Mouse (Mus musculus) thymus, adult 18-20 months (tissue): ENCODE data around the gene Mcur1.

Experiments used
- DNase-seq, 2 experiments: peaks; one replicate each; pipeline ENCODE4 v3.0.0; 2022; ENCODE audit warnings: mixed read lengths in 2 of 2

The Mcur1 gene

DNA sequence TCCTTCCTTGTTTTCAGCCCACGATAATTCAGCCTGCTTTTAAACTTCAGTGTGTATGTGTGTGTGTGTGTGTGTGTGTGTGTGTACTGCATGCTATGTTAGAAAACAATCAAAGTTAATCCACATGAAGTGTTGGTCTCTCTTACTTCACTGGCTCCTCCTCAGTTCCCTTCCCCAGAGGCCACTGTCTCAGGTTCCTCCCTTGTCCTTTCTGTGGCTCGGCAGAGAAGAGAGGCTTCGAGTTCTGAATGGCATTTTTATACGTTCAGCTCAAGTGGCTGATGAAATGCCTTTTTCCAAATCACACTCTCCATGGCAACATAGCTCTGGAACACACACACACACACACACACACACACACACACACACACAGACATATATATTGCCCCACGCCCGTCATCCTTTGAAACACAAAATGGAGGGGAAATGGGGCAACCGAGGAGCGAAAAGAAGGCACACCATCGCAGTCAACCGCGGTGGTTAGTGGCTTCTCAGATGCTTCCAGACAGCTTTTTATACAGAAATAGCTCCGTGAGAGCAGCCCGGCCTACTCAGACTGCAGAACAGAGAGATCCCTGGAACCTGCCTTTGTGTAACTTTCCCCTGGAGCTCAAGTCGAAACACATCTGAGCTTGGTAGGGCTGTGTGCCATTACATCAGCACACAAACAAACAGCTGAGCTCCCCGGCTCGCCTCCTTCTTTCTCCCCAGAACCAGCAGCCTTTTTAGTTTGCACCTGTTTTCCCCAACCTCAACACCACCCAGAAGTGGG is 34.4 kb downstream of the Mcur1 start:
- DNase-seq, result peak; percentile 12 to 32

DNA sequence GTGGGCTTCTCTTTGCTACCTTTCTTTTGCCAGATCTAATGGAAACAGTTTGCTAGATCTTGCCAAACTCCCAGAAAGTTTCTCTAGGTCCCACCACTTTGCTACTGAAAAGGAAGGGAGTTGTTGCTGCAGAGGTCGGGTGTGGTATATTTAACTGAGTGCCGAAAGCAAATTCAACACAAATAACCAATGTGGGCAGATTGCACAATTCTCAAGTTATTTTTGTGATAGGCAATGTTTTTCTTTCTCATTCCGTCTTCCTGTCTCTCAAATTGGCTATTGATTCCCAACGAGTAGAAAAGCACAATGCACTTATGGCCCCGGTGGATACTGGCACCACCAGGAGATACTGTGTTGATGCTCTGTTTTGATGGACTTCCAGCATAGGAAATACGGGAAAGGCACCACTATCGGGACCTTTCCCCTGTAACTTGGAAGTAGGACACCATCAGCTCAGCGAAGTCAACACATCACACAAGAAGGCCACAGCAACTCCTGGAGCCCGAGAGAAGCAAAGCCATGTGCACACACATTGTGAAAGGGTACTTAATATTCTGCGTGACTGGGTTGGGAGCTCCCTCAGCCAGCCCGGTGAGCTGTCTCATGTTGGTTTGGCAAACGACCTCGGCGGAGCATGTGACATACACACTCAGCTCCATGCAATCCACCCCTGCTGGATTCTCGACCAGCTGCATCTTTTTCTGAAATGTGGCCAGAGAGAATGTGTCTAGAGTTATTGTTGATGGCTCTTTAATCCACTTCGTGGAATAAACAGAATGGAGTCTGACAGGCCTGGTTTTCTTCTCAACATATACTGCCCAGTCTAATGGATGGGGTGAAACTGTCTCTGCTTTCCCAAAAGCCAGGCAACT is 35.3 kb downstream of the Mcur1 start:
- no peak for DNase-seq

DNA sequence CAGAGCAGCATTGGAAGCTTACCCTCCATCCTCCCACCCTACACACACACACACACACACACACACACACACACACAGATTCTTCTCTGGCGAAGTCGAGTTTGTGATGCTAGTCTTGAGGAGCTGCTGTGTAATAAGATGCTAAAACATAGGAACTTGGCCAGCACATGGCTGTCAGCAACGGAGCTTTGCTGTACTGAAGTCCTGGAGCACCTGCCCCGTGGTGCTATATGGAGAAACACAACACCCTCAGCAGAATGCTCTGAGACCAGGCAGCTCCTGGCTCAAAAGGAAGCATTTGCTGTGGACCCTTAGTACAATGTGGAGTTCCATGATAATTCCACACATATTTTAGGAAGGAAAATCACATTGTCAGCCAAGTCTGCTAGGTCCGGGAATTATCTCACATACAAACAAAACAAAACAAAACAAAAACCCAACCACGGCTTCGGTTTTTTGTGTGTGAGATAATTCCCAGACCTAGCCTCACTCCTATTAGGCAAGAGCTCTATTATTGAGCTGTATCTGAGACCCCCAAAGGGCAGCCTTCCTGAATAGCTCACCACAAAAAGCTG is 36.0 kb downstream of the Mcur1 start:
- DNase-seq, result no peak

DNA sequence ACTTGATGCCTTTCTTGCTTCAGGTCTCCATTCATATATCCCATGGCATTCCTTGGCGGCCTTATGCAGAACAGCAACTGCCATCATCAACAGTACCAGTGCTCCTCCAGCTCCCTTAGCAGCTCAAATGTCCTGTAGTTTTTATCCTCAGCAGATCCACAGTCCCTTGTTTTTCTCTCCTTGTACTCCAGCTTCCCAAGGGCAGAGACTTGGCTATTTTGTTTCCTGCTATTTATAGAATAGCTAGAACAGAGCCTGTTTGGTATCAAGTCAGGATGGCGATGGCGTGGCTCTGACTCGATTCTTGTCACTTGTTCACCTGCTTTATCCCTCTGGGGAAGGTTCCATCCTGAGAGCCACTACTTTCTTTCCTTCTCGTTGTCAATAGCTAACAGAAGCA is 38.1 kb downstream of the Mcur1 start:
- no peak for DNase-seq

DNA sequence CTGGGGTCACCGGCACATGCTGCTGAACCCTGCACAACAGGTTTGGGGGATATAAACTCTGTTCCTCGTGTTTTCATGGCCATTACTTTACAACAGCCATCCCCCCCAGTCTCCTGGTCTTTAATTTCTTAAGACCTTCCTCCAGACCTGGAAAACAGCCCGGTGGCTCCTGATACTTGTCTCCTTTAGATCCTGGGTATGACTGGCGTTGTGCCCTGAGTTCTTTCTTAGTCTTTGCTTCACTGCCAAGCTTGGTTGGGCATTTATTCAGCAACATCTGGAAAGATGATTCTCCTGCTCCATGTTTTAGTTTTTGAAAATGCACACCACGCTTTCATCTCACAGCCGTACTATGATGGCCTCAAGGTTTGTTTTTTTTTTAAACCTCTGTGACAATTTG is 40.7 kb downstream of the Mcur1 start:
- DNase-seq, result no peak

DNA sequence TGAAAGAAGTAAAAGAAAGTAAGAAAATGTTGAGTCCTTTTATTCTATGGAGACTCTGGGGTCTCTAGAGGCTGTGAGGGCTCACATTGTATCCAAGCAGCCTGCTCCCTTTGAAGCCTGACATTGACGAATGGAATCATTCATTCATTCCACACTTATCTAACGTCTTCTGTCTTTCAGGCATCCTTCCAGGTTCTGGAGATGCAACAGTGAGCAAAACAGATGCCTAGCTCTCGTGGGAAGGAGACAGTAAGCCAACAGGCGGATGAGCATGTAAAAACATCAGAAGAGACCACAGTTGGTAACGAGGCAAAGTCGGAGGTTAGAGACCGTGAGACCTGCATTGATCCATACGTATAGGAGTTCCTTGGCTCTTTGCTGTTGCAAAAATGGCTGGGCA is 42.6 kb downstream of the Mcur1 start:
- DNase-seq, result no peak

DNA sequence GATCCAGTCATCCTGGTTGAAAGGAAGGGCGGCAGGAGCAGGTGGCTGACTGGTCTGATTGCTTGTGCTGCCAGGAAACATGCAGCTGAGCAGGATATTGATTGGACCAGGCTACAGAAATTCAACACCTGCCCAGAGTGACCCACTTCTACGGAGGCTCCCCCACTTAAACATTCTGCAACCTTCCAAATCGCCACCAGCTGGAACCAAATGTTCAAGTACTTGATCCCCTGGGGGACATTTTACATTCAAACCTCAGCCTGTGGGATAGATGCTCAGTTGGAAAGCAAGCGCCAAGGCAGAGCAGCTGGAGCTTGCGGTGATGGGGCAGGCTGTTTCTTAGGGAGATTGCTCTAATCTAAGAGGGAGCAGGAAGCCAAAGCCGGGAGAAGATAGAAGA is 43.1 kb downstream of the Mcur1 start:
- no peak for DNase-seq

DNA sequence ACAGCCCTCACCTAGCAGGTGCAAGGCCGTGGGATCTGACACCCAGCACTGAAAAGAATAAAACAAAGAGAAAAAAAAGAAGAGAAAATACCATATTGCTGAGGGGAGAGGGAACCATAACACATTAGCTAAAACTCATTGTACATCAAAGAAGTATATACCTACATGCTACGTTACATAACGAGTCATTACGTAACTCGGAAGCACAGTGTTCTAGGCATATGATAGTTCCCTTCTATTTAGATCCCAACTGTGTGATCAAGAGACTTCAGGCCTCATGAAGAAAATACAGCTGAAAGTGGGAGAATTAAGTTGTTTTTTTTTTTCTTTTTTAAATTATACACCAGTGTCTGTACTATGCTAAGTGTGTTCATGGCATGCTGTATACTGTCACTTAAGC is 43.9 kb downstream of the Mcur1 start:
- DNase-seq, result no peak

DNA sequence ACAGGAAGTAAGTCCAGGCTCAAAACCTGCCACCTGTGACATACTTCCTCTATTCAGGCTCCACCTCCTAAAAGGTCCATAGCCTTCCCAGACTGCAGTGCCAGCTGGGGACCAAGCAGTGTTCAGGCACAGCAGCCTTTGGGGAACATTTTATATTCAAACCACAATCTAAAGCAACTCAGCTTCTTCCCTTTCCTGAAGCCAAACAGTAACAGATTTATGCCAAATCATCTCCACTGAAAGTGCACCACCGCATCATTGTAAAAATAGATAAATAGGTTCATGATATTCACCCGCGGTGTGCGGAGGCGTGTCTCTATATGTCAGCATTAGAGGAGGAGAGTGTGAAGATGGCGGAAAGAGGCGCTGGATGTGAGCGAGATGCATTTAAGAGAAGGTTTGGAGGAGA is 45.0 kb downstream of the Mcur1 start:
- no peak for DNase-seq

DNA sequence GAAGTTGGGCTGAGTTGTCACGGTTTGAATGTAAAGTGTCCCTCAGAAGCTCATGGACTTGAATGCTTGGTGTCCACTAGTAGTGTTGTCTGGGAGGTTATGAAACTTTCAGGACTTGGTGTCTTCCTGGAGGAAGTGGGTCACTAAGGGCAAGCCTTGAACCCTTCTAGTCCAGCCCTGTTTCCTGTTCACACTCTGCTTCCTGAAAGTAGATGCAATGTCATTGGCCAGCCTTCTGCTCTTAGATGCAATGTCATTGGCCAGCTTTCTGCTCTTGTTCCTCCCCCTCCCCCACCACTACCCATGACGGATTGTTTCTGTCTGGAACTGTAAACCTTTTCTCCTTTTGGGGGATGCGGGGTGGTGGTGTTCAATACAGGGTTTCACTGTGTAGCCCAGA is 47.3 kb downstream of the Mcur1 start:
- DNase-seq, result no peak

DNA sequence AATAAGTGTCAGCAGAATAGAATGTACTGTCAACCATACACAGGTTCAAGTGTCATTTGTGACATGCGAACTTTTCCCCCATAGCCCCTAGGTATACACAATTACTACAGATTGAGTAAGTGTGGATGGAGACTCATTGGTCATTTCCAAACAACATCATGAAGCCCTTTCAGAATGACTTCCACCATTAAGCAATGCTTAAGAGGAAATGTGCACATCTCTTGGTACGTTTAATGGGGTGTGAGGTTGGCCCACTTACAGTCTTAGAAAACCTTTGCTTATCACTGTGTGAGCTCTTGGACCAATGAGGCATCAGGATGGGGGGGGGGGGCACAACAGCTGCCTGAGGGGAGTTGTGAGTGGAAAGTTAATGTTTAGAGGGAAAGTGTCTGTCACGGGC is 54.2 kb downstream of the Mcur1 start:
- DNase-seq, result no peak

DNA sequence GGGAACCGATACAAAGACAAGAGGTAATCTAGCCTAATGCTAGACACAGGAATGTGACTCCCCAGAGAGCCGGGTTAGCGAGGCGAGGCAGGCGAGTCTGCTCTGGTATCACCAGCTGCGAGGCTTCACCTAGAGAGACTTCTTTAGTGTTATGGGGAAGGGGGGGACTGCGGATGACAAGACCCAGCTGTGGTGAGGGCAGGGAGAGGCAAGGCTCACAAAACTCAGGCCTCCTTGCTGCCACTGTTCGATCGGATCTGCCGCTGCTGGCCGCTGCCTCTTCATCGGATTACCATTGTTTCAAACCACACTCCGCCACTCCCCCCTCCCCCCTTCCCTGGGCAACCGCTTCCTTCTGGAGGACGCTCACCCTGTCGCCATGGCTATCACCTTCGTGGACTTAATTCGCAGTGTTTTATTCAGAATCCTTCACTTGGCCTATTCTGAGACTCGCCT is 56.6 kb downstream of the Mcur1 start:
- peak in 1 of 2 experiments; percentile 17 for DNase-seq

DNA sequence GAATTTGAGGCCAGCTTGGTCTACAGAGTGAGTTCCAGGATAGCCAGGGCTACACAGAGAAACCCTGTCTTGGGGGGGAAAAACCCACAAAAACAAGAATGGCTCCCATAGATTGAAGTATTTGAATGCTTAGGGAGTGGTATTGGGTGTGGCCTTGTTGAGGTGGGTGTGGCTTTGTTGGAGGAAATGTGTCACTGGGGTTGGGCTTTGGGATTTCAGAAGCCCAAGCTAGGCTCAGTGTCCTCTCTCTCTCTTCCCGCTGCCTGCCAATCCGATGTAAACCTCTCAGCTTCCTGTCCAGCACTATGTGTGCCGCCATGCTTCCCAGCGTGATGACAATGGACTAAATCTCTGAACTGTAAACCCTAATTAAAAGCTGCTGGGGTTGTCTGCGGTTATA is 58.4 kb downstream of the Mcur1 start:
- no peak for DNase-seq

DNA sequence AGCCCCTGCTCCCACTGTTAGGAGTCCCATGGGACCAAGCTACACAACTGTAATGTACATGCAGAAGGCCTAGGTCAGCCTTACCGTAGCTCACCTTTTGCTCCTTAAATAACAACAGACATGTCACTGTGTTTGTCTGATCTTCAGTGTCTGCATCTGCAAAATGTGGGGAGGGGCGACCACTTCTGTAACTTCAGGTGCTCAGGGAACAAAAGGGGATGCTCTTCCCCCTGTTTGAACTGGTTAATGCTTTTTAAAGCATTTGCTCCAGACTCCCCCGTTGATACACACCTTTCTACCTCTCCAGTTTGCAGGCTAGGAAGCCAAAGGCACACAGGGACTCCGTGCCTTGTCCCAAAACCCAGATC is 59.5 kb downstream of the Mcur1 start:
- DNase-seq, result no peak

DNA sequence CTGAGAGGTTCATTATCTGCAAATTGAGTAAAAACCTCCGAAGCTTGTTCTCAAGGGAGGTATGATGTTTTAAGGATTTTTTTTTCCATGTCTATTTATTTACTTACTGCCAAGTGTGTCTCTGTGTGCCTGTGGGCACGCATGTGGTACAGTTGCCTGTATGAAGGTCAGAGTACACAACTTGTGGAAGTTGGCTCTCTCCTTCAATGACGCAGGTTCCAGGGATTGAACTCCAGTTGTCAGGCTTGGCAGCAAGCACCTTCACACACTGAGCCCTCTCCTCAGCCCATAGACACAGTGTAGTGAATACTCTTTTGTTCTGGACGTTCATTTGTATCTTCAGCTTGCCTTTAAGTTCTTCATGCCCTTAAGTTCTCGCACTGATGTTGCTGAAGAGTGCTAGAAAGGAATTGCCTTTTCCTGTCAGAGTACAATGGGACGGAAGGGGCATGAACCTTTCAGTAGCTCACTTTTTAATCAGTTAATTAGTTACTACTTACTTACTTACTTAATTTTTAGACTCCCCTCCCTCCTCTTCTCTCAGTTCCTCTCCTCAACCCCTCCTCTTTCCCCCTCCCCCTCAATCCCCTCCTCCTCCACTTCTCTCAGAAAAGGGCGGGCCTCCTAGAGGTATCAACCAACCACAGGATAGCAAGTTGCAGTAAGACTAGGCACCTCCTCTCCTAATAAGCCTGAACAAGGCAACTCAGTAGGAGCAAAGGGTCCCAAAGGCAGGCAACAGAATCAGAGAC is 60.1 kb downstream of the Mcur1 start:
- no peak for DNase-seq

DNA sequence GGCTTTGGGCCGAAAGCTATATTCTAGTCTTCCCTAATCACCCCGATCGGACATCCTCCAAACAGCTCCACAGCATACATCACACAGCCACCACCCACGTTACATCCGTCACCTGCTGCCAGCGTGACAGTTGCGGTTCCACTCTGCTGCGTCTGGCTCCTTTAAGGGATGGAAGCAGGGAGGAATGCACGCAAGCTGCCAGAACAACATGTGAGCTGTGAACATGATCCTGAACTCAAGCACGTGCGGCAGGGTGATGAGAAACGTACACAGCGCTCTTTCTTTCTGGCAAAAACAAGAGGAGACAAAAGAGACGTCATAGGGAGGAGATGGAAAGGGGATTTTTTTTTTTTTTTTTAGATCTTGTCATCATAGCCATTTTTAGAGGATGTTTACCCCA is 61.1 kb downstream of the Mcur1 start:
- DNase-seq, result no peak

DNA sequence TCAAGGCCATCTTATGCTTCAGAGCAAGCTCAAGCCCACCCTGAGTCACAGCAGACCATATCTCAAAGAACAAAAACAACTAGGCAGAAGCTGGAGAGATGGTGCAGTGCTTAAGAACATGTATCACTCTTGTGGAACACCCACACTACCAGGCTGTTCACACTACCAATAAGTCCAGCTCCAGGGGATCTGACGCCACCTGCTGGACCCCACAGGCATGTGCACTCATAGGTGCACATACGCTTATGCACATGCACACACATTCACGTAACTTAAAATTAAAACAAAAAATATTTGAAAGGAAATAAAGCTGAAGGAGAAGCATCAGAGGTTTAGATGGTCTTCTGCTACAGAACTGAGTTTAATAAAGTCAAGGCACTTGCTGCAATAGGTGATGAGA is 62.2 kb downstream of the Mcur1 start:
- no peak for DNase-seq

DNA sequence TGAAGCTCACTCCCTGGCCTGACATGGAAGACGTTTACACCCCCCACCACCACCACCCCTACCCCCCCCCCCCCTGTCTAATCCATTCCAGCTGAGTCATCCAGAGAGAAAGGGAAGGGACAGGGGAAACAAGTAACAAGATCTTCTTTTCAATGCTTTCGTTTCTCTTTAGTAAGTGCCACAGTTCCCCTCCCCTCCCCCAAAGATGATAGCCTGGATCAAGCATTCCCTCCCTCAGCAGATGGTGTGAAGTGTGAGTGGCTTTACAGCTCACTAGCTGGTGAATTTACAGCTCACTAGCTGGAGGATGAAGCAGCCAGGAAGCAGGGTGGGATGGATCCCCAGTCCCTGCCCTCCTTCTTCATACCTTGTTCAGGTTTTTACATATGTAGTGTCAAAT is 63.3 kb downstream of the Mcur1 start:
- no peak for DNase-seq

DNA sequence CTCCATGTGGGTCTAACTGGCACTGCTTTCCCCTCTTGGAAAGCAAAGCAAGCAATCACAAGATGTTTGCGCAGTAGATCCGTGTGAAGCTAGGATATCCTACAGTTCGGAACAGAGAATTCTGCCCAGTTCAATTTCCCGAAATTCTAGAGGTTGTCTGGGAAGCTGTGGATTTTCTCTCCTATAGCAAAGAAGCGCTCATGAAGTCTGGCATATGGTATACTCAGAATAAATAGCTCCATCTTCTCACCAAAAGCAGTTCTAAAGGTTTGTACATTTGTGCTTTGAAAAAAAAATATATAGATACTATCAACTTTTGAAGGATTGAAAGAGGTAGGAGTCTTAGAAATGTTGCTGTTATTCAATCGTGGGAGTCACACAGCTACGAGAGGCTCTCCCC is 64.3 kb downstream of the Mcur1 start:
- DNase-seq, result no peak

DNA sequence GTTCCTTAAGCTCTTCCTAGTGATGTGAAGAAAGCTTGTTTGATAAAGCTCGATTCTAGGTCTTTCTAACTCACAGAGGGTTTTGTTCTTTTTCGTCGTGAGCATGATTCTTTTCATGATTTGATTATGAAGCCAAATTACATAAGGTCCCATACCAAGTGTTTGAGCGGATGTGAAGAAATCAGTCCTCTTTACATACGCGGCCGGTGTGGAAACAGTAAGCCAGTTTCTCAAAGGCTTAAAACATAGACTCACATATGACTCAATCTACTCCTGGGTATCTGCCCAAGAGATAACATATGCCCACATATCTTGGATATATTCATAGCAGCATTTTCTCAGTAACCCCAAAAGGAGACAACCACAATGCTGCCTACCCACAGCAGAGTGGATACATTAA is 66.3 kb downstream of the Mcur1 start:
- DNase-seq, result no peak

DNA sequence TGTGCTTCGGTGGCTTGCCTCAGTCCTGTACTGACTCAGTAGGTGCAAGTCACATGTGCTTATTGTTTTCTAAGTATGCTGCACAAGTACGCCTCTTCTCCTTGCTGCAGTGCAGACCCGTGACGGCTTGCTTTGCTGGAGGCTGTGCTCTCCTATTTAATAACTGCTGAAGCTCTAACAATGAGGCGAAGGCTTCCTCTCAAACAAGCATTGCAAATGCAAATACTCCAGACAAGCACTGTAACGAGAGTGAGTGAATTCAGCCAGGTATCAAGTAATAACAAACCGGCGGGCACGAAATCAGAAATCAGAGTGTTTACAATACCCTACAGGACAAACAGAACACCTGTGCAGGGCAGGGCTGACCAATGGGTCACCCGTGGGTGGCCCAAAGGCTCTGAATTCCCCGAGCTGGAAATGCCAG is 66.9 kb downstream of the Mcur1 start:
- DNase-seq, result no peak
